Mouse (Mus musculus): ENCODE data around the gene Nppb. TPM values are rescaled to one million over a fixed set of nuclear protein-coding genes. Genes with fewer than 3 reads are reported as not detected.

The Nppb gene
- total and polyA plus RNA-seq, 2 experiments from 2014 or later = 473 to 831 TPM

GRCm38 (mm10) chr4:148000202-148000772 is 14.7 kb downstream of the Nppb start, which contains the start of gene Nppa:
Gene Nppa (plus strand): TSS chr4:148000722.
- DNase-seq (ENCODE audit: low spot score) (peak; percentile 58), ATAC-seq (ENCODE audit: insufficient read depth, low read depth) (peak; percentile 80)
- TF ChIP-seq CTCF (IDR thresholded peaks at IDR 0.05; ENCODE audit: low read depth) = no peak
- TF ChIP-seq EP300 (IDR thresholded peaks at IDR 0.05; ENCODE audit: low read depth) = peak; percentile 90
- H3K4me1 ChIP-seq (ENCODE audit: control insufficient read depth, insufficient read depth) = peaks cover 16% of the 10 kb centered on the region
- peak within 1 kb of the TSS; percentile 18 for H3K4me3 ChIP-seq (ENCODE audit: low read depth, low read length)
- no peaks in the 10 kb centered on the region for H3K27me3 ChIP-seq (ENCODE audit: control insufficient read depth, insufficient read depth, low read length)
- peak within 1 kb of the TSS; percentile 31 for H3K9ac ChIP-seq (replicated peaks; ENCODE audit: low read depth, low read length)
- peak within 1 kb of the TSS; percentile 36 for H3K27ac ChIP-seq (ENCODE audit: low read depth)
- H3K36me3 ChIP-seq (replicated peaks; ENCODE audit: control insufficient read depth, insufficient read depth, low read length) = peaks cover 3% of the 10 kb centered on the region; the same call in 1 of the 2 replicates
- H3K4me2 ChIP-seq (ENCODE audit: low read depth, low read length) = peak within 1 kb of the TSS; percentile 14
- H3K9me3 ChIP-seq (replicated peaks; ENCODE audit: control insufficient read depth, low read length) = no peaks in the 10 kb centered on the region
- WGBS = 14% methylated on average over 12 of the region's 12 CpGs

- no peak for DNase-seq (ENCODE audit: low spot score)
- peaks cover 12% of the 10 kb centered on the region for H3K36me3 ChIP-seq (replicated peaks; ENCODE audit: control insufficient read depth, insufficient read depth, low read length)
- WGBS = 69% methylated on average over 17 of the region's 17 CpGs
- peak overlapping the region; percentile 18 for H3K4me3 ChIP-seq (ENCODE audit: low read depth, low read length)
- H3K9ac ChIP-seq (replicated peaks; ENCODE audit: low read depth, low read length) = peak overlapping the region; percentile 31
- H3K27ac ChIP-seq (ENCODE audit: low read depth) = peak overlapping the region; percentile 36
- no peak for ATAC-seq (ENCODE audit: insufficient read depth, low read depth)
- peaks cover 16% of the 10 kb centered on the region for H3K4me1 ChIP-seq (ENCODE audit: control insufficient read depth, insufficient read depth)
- 0 out of 2 replicates have a peak overlapping the region, but pooled peaks have one; percentile 14 for H3K4me2 ChIP-seq (ENCODE audit: low read depth, low read length)
- no peaks in the 10 kb centered on the region for H3K9me3 ChIP-seq (replicated peaks; ENCODE audit: control insufficient read depth, low read length)
- TF ChIP-seq CTCF (IDR thresholded peaks at IDR 0.05; ENCODE audit: low read depth) (no peak), EP300 (IDR thresholded peaks at IDR 0.05; ENCODE audit: low read depth) (no peak)
- no peaks in the 10 kb centered on the region for H3K27me3 ChIP-seq (ENCODE audit: control insufficient read depth, insufficient read depth, low read length)
Measured at GRCm38 (mm10) chr4:148001013-148001789, 15.6 kb downstream of the Nppb start.

- TF ChIP-seq CTCF (IDR thresholded peaks at IDR 0.05; ENCODE audit: low read depth) (no peak), EP300 (IDR thresholded peaks at IDR 0.05; ENCODE audit: low read depth) (no peak)
- H3K4me1 ChIP-seq (ENCODE audit: control insufficient read depth, insufficient read depth) = peaks cover 16% of the 10 kb centered on the region
- ATAC-seq (ENCODE audit: insufficient read depth, low read depth) (no peak), DNase-seq (ENCODE audit: low spot score) (no peak)
- peaks cover 18% of the 10 kb centered on the region for H3K36me3 ChIP-seq (replicated peaks; ENCODE audit: control insufficient read depth, insufficient read depth, low read length)
- H3K27me3 ChIP-seq (ENCODE audit: control insufficient read depth, insufficient read depth, low read length) = no peaks in the 10 kb centered on the region
- H3K4me3 ChIP-seq (ENCODE audit: low read depth, low read length) = peak overlapping the region; percentile 18
- no peak overlapping the region for H3K9ac ChIP-seq (replicated peaks; ENCODE audit: low read depth, low read length)
- 0 out of 2 replicates have a peak overlapping the region, but pooled peaks have one; percentile 36 for H3K27ac ChIP-seq (ENCODE audit: low read depth)
- H3K9me3 ChIP-seq (replicated peaks; ENCODE audit: control insufficient read depth, low read length) = no peaks in the 10 kb centered on the region
- H3K4me2 ChIP-seq (ENCODE audit: low read depth, low read length) = peak overlapping the region; percentile 4
- 43% methylated on average over 8 of the region's 8 CpGs for WGBS
Measured at GRCm38 (mm10) chr4:148001866-148002265, 16.3 kb downstream of the Nppb start.

DNA sequence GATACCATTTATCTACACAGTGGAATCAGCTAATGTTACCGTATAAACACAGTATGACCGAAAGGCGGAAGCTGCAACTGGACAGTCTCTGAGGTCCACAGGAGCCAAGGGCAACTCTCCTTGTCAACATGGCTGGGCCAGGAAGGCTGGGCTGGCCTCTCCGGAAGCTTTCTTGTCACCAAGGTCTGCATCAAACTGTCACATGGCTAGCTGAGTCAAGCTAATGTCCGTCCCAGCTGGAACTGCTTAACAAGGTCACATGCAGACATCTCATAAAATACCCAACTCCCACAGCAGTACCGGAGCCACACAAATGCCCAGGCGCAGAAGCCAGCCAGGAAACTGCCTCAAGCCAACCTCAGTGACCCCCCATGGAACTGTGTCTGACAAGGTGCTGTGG is 18.8 kb downstream of the Nppb start:
- peaks cover 9% of the 10 kb centered on the region for H3K4me1 ChIP-seq (ENCODE audit: control insufficient read depth, insufficient read depth)
- no peak for TF ChIP-seq EP300 (IDR thresholded peaks at IDR 0.05; ENCODE audit: low read depth)
- no peak for TF ChIP-seq CTCF (IDR thresholded peaks at IDR 0.05; ENCODE audit: low read depth)
- DNase-seq (ENCODE audit: low spot score) (no peak), ATAC-seq (ENCODE audit: insufficient read depth, low read depth) (no peak)
- no peak overlapping the region for H3K9ac ChIP-seq (replicated peaks; ENCODE audit: low read depth, low read length)
- no peaks in the 10 kb centered on the region for H3K9me3 ChIP-seq (replicated peaks; ENCODE audit: control insufficient read depth, low read length)
- H3K36me3 ChIP-seq (replicated peaks; ENCODE audit: control insufficient read depth, insufficient read depth, low read length) = peaks cover 43% of the 10 kb centered on the region
- no peak overlapping the region for H3K4me3 ChIP-seq (ENCODE audit: low read depth, low read length)
- 65% methylated on average over 7 of the region's 7 CpGs for WGBS
- no peak overlapping the region for H3K4me2 ChIP-seq (ENCODE audit: low read depth, low read length)
- no peak overlapping the region for H3K27ac ChIP-seq (ENCODE audit: low read depth)
- no peaks in the 10 kb centered on the region for H3K27me3 ChIP-seq (ENCODE audit: control insufficient read depth, insufficient read depth, low read length)

DNA sequence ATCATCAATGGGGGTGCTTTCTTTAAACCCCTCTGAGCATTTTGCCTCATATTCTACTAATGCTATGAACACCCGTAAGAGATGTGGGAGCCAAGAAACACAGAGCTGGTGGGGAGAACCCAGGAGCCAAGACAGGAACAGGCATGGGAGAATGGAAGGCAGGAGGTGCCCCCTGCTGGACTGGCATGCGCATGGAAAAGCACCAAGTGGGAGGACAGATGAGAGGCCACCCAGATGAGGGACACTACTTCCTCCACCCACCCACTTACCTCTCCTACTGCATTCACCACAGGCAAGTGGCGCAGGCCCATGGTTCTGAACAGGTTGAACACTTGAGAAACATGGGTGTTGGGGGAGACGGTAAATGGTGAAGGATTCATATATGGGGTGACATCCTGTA is 22.8 kb downstream of the Nppb start:
- Histone ChIP-seq H3K9ac (replicated peaks; ENCODE audit: low read depth, low read length) (no peak overlapping the region), H3K4me3 (ENCODE audit: low read depth, low read length) (no peak overlapping the region), H3K27ac (ENCODE audit: low read depth) (no peak overlapping the region), H3K9me3 (replicated peaks; ENCODE audit: control insufficient read depth, low read length) (no peaks in the 10 kb centered on the region), H3K27me3 (ENCODE audit: control insufficient read depth, insufficient read depth, low read length) (no peaks in the 10 kb centered on the region), H3K4me2 (ENCODE audit: low read depth, low read length) (no peak overlapping the region), H3K36me3 (replicated peaks; ENCODE audit: control insufficient read depth, insufficient read depth, low read length) (peaks cover 84% of the 10 kb centered on the region), H3K4me1 (ENCODE audit: control insufficient read depth, insufficient read depth) (no peaks in the 10 kb centered on the region)
- TF ChIP-seq EP300 (IDR thresholded peaks at IDR 0.05; ENCODE audit: low read depth) (no peak), CTCF (IDR thresholded peaks at IDR 0.05; ENCODE audit: low read depth) (peak; percentile 88)
- ATAC-seq (ENCODE audit: insufficient read depth, low read depth) (peak; percentile 48; the same call in 1 of the 2 replicates), DNase-seq (ENCODE audit: low spot score) (peak; percentile 67)
- WGBS = 66% methylated on average over 4 of the region's 4 CpGs

Measured in heart, postnatal 0 days (tissue).